Mouse (Mus musculus): ENCODE results near the gene Mcur1.
A peak's percentile ranks its signal among the peaks of the same experiment; 100 is the strongest.

Gene Mcur1

DNA sequence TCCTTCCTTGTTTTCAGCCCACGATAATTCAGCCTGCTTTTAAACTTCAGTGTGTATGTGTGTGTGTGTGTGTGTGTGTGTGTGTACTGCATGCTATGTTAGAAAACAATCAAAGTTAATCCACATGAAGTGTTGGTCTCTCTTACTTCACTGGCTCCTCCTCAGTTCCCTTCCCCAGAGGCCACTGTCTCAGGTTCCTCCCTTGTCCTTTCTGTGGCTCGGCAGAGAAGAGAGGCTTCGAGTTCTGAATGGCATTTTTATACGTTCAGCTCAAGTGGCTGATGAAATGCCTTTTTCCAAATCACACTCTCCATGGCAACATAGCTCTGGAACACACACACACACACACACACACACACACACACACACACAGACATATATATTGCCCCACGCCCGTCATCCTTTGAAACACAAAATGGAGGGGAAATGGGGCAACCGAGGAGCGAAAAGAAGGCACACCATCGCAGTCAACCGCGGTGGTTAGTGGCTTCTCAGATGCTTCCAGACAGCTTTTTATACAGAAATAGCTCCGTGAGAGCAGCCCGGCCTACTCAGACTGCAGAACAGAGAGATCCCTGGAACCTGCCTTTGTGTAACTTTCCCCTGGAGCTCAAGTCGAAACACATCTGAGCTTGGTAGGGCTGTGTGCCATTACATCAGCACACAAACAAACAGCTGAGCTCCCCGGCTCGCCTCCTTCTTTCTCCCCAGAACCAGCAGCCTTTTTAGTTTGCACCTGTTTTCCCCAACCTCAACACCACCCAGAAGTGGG, 34.4 kb downstream of the Mcur1 start:
- DNase-seq (ENCODE audit: low spot score in 2 of 2), result no peak

DNA sequence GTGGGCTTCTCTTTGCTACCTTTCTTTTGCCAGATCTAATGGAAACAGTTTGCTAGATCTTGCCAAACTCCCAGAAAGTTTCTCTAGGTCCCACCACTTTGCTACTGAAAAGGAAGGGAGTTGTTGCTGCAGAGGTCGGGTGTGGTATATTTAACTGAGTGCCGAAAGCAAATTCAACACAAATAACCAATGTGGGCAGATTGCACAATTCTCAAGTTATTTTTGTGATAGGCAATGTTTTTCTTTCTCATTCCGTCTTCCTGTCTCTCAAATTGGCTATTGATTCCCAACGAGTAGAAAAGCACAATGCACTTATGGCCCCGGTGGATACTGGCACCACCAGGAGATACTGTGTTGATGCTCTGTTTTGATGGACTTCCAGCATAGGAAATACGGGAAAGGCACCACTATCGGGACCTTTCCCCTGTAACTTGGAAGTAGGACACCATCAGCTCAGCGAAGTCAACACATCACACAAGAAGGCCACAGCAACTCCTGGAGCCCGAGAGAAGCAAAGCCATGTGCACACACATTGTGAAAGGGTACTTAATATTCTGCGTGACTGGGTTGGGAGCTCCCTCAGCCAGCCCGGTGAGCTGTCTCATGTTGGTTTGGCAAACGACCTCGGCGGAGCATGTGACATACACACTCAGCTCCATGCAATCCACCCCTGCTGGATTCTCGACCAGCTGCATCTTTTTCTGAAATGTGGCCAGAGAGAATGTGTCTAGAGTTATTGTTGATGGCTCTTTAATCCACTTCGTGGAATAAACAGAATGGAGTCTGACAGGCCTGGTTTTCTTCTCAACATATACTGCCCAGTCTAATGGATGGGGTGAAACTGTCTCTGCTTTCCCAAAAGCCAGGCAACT, 35.3 kb downstream of the Mcur1 start:
- peak in 1 of 2 experiments; percentile 45 for DNase-seq (ENCODE audit: low spot score in 2 of 2)

DNA sequence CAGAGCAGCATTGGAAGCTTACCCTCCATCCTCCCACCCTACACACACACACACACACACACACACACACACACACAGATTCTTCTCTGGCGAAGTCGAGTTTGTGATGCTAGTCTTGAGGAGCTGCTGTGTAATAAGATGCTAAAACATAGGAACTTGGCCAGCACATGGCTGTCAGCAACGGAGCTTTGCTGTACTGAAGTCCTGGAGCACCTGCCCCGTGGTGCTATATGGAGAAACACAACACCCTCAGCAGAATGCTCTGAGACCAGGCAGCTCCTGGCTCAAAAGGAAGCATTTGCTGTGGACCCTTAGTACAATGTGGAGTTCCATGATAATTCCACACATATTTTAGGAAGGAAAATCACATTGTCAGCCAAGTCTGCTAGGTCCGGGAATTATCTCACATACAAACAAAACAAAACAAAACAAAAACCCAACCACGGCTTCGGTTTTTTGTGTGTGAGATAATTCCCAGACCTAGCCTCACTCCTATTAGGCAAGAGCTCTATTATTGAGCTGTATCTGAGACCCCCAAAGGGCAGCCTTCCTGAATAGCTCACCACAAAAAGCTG, 36.0 kb downstream of the Mcur1 start:
- no peak for DNase-seq (ENCODE audit: low spot score in 2 of 2)

DNA sequence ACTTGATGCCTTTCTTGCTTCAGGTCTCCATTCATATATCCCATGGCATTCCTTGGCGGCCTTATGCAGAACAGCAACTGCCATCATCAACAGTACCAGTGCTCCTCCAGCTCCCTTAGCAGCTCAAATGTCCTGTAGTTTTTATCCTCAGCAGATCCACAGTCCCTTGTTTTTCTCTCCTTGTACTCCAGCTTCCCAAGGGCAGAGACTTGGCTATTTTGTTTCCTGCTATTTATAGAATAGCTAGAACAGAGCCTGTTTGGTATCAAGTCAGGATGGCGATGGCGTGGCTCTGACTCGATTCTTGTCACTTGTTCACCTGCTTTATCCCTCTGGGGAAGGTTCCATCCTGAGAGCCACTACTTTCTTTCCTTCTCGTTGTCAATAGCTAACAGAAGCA, 38.1 kb downstream of the Mcur1 start:
- DNase-seq (ENCODE audit: low spot score in 2 of 2), result no peak

DNA sequence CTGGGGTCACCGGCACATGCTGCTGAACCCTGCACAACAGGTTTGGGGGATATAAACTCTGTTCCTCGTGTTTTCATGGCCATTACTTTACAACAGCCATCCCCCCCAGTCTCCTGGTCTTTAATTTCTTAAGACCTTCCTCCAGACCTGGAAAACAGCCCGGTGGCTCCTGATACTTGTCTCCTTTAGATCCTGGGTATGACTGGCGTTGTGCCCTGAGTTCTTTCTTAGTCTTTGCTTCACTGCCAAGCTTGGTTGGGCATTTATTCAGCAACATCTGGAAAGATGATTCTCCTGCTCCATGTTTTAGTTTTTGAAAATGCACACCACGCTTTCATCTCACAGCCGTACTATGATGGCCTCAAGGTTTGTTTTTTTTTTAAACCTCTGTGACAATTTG, 40.7 kb downstream of the Mcur1 start:
- no peak for DNase-seq (ENCODE audit: low spot score in 2 of 2)

DNA sequence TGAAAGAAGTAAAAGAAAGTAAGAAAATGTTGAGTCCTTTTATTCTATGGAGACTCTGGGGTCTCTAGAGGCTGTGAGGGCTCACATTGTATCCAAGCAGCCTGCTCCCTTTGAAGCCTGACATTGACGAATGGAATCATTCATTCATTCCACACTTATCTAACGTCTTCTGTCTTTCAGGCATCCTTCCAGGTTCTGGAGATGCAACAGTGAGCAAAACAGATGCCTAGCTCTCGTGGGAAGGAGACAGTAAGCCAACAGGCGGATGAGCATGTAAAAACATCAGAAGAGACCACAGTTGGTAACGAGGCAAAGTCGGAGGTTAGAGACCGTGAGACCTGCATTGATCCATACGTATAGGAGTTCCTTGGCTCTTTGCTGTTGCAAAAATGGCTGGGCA, 42.6 kb downstream of the Mcur1 start:
- DNase-seq (ENCODE audit: low spot score in 2 of 2), result no peak

DNA sequence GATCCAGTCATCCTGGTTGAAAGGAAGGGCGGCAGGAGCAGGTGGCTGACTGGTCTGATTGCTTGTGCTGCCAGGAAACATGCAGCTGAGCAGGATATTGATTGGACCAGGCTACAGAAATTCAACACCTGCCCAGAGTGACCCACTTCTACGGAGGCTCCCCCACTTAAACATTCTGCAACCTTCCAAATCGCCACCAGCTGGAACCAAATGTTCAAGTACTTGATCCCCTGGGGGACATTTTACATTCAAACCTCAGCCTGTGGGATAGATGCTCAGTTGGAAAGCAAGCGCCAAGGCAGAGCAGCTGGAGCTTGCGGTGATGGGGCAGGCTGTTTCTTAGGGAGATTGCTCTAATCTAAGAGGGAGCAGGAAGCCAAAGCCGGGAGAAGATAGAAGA, 43.1 kb downstream of the Mcur1 start:
- no peak for DNase-seq (ENCODE audit: low spot score in 2 of 2)

DNA sequence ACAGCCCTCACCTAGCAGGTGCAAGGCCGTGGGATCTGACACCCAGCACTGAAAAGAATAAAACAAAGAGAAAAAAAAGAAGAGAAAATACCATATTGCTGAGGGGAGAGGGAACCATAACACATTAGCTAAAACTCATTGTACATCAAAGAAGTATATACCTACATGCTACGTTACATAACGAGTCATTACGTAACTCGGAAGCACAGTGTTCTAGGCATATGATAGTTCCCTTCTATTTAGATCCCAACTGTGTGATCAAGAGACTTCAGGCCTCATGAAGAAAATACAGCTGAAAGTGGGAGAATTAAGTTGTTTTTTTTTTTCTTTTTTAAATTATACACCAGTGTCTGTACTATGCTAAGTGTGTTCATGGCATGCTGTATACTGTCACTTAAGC, 43.9 kb downstream of the Mcur1 start:
- DNase-seq (ENCODE audit: low spot score in 2 of 2), result no peak

DNA sequence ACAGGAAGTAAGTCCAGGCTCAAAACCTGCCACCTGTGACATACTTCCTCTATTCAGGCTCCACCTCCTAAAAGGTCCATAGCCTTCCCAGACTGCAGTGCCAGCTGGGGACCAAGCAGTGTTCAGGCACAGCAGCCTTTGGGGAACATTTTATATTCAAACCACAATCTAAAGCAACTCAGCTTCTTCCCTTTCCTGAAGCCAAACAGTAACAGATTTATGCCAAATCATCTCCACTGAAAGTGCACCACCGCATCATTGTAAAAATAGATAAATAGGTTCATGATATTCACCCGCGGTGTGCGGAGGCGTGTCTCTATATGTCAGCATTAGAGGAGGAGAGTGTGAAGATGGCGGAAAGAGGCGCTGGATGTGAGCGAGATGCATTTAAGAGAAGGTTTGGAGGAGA, 45.0 kb downstream of the Mcur1 start:
- DNase-seq (ENCODE audit: low spot score in 2 of 2), result no peak

DNA sequence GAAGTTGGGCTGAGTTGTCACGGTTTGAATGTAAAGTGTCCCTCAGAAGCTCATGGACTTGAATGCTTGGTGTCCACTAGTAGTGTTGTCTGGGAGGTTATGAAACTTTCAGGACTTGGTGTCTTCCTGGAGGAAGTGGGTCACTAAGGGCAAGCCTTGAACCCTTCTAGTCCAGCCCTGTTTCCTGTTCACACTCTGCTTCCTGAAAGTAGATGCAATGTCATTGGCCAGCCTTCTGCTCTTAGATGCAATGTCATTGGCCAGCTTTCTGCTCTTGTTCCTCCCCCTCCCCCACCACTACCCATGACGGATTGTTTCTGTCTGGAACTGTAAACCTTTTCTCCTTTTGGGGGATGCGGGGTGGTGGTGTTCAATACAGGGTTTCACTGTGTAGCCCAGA, 47.3 kb downstream of the Mcur1 start:
- DNase-seq (ENCODE audit: low spot score in 2 of 2), result no peak

DNA sequence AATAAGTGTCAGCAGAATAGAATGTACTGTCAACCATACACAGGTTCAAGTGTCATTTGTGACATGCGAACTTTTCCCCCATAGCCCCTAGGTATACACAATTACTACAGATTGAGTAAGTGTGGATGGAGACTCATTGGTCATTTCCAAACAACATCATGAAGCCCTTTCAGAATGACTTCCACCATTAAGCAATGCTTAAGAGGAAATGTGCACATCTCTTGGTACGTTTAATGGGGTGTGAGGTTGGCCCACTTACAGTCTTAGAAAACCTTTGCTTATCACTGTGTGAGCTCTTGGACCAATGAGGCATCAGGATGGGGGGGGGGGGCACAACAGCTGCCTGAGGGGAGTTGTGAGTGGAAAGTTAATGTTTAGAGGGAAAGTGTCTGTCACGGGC, 54.2 kb downstream of the Mcur1 start:
- DNase-seq (ENCODE audit: low spot score in 2 of 2), result no peak

DNA sequence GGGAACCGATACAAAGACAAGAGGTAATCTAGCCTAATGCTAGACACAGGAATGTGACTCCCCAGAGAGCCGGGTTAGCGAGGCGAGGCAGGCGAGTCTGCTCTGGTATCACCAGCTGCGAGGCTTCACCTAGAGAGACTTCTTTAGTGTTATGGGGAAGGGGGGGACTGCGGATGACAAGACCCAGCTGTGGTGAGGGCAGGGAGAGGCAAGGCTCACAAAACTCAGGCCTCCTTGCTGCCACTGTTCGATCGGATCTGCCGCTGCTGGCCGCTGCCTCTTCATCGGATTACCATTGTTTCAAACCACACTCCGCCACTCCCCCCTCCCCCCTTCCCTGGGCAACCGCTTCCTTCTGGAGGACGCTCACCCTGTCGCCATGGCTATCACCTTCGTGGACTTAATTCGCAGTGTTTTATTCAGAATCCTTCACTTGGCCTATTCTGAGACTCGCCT, 56.6 kb downstream of the Mcur1 start:
- DNase-seq (ENCODE audit: low spot score in 2 of 2), result peak in 1 of 2 experiments; percentile 38

DNA sequence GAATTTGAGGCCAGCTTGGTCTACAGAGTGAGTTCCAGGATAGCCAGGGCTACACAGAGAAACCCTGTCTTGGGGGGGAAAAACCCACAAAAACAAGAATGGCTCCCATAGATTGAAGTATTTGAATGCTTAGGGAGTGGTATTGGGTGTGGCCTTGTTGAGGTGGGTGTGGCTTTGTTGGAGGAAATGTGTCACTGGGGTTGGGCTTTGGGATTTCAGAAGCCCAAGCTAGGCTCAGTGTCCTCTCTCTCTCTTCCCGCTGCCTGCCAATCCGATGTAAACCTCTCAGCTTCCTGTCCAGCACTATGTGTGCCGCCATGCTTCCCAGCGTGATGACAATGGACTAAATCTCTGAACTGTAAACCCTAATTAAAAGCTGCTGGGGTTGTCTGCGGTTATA, 58.4 kb downstream of the Mcur1 start:
- no peak for DNase-seq (ENCODE audit: low spot score in 2 of 2)

DNA sequence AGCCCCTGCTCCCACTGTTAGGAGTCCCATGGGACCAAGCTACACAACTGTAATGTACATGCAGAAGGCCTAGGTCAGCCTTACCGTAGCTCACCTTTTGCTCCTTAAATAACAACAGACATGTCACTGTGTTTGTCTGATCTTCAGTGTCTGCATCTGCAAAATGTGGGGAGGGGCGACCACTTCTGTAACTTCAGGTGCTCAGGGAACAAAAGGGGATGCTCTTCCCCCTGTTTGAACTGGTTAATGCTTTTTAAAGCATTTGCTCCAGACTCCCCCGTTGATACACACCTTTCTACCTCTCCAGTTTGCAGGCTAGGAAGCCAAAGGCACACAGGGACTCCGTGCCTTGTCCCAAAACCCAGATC, 59.5 kb downstream of the Mcur1 start:
- DNase-seq (ENCODE audit: low spot score in 2 of 2), result no peak

DNA sequence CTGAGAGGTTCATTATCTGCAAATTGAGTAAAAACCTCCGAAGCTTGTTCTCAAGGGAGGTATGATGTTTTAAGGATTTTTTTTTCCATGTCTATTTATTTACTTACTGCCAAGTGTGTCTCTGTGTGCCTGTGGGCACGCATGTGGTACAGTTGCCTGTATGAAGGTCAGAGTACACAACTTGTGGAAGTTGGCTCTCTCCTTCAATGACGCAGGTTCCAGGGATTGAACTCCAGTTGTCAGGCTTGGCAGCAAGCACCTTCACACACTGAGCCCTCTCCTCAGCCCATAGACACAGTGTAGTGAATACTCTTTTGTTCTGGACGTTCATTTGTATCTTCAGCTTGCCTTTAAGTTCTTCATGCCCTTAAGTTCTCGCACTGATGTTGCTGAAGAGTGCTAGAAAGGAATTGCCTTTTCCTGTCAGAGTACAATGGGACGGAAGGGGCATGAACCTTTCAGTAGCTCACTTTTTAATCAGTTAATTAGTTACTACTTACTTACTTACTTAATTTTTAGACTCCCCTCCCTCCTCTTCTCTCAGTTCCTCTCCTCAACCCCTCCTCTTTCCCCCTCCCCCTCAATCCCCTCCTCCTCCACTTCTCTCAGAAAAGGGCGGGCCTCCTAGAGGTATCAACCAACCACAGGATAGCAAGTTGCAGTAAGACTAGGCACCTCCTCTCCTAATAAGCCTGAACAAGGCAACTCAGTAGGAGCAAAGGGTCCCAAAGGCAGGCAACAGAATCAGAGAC, 60.1 kb downstream of the Mcur1 start:
- no peak for DNase-seq (ENCODE audit: low spot score in 2 of 2)

DNA sequence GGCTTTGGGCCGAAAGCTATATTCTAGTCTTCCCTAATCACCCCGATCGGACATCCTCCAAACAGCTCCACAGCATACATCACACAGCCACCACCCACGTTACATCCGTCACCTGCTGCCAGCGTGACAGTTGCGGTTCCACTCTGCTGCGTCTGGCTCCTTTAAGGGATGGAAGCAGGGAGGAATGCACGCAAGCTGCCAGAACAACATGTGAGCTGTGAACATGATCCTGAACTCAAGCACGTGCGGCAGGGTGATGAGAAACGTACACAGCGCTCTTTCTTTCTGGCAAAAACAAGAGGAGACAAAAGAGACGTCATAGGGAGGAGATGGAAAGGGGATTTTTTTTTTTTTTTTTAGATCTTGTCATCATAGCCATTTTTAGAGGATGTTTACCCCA, 61.1 kb downstream of the Mcur1 start:
- no peak for DNase-seq (ENCODE audit: low spot score in 2 of 2)

DNA sequence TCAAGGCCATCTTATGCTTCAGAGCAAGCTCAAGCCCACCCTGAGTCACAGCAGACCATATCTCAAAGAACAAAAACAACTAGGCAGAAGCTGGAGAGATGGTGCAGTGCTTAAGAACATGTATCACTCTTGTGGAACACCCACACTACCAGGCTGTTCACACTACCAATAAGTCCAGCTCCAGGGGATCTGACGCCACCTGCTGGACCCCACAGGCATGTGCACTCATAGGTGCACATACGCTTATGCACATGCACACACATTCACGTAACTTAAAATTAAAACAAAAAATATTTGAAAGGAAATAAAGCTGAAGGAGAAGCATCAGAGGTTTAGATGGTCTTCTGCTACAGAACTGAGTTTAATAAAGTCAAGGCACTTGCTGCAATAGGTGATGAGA, 62.2 kb downstream of the Mcur1 start:
- no peak for DNase-seq (ENCODE audit: low spot score in 2 of 2)

DNA sequence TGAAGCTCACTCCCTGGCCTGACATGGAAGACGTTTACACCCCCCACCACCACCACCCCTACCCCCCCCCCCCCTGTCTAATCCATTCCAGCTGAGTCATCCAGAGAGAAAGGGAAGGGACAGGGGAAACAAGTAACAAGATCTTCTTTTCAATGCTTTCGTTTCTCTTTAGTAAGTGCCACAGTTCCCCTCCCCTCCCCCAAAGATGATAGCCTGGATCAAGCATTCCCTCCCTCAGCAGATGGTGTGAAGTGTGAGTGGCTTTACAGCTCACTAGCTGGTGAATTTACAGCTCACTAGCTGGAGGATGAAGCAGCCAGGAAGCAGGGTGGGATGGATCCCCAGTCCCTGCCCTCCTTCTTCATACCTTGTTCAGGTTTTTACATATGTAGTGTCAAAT, 63.3 kb downstream of the Mcur1 start:
- no peak for DNase-seq (ENCODE audit: low spot score in 2 of 2)

DNA sequence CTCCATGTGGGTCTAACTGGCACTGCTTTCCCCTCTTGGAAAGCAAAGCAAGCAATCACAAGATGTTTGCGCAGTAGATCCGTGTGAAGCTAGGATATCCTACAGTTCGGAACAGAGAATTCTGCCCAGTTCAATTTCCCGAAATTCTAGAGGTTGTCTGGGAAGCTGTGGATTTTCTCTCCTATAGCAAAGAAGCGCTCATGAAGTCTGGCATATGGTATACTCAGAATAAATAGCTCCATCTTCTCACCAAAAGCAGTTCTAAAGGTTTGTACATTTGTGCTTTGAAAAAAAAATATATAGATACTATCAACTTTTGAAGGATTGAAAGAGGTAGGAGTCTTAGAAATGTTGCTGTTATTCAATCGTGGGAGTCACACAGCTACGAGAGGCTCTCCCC, 64.3 kb downstream of the Mcur1 start:
- no peak for DNase-seq (ENCODE audit: low spot score in 2 of 2)

DNA sequence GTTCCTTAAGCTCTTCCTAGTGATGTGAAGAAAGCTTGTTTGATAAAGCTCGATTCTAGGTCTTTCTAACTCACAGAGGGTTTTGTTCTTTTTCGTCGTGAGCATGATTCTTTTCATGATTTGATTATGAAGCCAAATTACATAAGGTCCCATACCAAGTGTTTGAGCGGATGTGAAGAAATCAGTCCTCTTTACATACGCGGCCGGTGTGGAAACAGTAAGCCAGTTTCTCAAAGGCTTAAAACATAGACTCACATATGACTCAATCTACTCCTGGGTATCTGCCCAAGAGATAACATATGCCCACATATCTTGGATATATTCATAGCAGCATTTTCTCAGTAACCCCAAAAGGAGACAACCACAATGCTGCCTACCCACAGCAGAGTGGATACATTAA, 66.3 kb downstream of the Mcur1 start:
- no peak for DNase-seq (ENCODE audit: low spot score in 2 of 2)

DNA sequence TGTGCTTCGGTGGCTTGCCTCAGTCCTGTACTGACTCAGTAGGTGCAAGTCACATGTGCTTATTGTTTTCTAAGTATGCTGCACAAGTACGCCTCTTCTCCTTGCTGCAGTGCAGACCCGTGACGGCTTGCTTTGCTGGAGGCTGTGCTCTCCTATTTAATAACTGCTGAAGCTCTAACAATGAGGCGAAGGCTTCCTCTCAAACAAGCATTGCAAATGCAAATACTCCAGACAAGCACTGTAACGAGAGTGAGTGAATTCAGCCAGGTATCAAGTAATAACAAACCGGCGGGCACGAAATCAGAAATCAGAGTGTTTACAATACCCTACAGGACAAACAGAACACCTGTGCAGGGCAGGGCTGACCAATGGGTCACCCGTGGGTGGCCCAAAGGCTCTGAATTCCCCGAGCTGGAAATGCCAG, 66.9 kb downstream of the Mcur1 start:
- no peak for DNase-seq (ENCODE audit: low spot score in 2 of 2)
